Mouse (Mus musculus) G1E (cell line): ENCODE results near the gene Afg3l1.

Experiments used
- CTCF ChIP-seq: IDR thresholded peaks from 2 replicates; pipeline ENCODE4 v1.5.1; 2012; ENCODE audit warnings: low read depth, low read length, inconsistent platforms, mixed read lengths
- GATA1 ChIP-seq: IDR thresholded peaks from 2 replicates; pipeline ENCODE4 v1.6.1; 2012; ENCODE audit warnings: borderline replicate concordance, low read length, inconsistent platforms, mixed read lengths

GRCm38 (mm10) chr8:123514136-123514535 lies 36.4 kb downstream of the Afg3l1 start:
- TF ChIP-seq GATA1 (no peak), CTCF (no peak)
